Mouse (Mus musculus): ENCODE measurements at regions not wholly inside any gene's neighbourhood (a gene's known extent, or its start where the extent isn't known, plus 50 kb on each side); places are given as distances from the start of the nearest gene placed in this dataset.

GRCm38 (mm10) chr14:61796671-61797070, 189.4 kb downstream of the Kcnrg start:
- WGBS: 83% methylated on average over 7 of the region's 7 CpGs
- no peak for ATAC-seq
- H3K27me3 ChIP-seq (replicated peaks; ENCODE audit: insufficient read depth, low read length): no peaks in the 10 kb centered on the region
- TF ChIP-seq EP300 (IDR thresholded peaks at IDR 0.05) (no peak), CTCF (IDR thresholded peaks at IDR 0.05) (no peak)
- no peak for DNase-seq (ENCODE audit: low spot score)
- no peak overlapping the region for H3K9ac ChIP-seq (replicated peaks; ENCODE audit: low read depth)
- no peaks in the 10 kb centered on the region for H3K9me3 ChIP-seq (ENCODE audit: low read length)
- H3K4me1 ChIP-seq (ENCODE audit: insufficient read depth, low read depth, low read length): no peaks in the 10 kb centered on the region
- H3K36me3 ChIP-seq (ENCODE audit: insufficient read depth, low read length): no peaks in the 10 kb centered on the region
- H3K4me3 ChIP-seq (ENCODE audit: low read depth, low read length): no peak overlapping the region
- no peak overlapping the region for H3K27ac ChIP-seq (ENCODE audit: low read length)
- no peak overlapping the region for H3K4me2 ChIP-seq (replicated peaks; ENCODE audit: low read depth, low read length)

- TF ChIP-seq EP300 (IDR thresholded peaks at IDR 0.05) (no peak), CTCF (IDR thresholded peaks at IDR 0.05) (no peak)
- no peak overlapping the region for H3K4me2 ChIP-seq (replicated peaks; ENCODE audit: low read depth, low read length)
- no peak overlapping the region for H3K27ac ChIP-seq (ENCODE audit: low read length)
- H3K4me1 ChIP-seq (ENCODE audit: insufficient read depth, low read depth, low read length): no peaks in the 10 kb centered on the region
- 58% methylated on average over 1 of the region's 1 CpGs for WGBS
- DNase-seq (ENCODE audit: low spot score) (no peak), ATAC-seq (no peak)
- no peak overlapping the region for H3K9ac ChIP-seq (replicated peaks; ENCODE audit: low read depth)
- H3K4me3 ChIP-seq (ENCODE audit: low read depth, low read length): no peak overlapping the region
- H3K36me3 ChIP-seq (ENCODE audit: insufficient read depth, low read length): no peaks in the 10 kb centered on the region
- no peaks in the 10 kb centered on the region for H3K9me3 ChIP-seq (ENCODE audit: low read length)
- H3K27me3 ChIP-seq (replicated peaks; ENCODE audit: insufficient read depth, low read length): no peaks in the 10 kb centered on the region
These were observed 196.2 kb downstream of the Kcnrg start for GRCm38 (mm10) chr14:61803421-61803925.

GRCm38 (mm10) chr14:61805433-61805832, 198.2 kb downstream of the Kcnrg start:
- no peaks in the 10 kb centered on the region for H3K27me3 ChIP-seq (replicated peaks; ENCODE audit: insufficient read depth, low read length)
- H3K4me1 ChIP-seq (ENCODE audit: insufficient read depth, low read depth, low read length): no peaks in the 10 kb centered on the region
- TF ChIP-seq EP300 (IDR thresholded peaks at IDR 0.05) (no peak), CTCF (IDR thresholded peaks at IDR 0.05) (no peak)
- H3K4me2 ChIP-seq (replicated peaks; ENCODE audit: low read depth, low read length): no peak overlapping the region
- DNase-seq (ENCODE audit: low spot score): no peak
- no peak overlapping the region for H3K9ac ChIP-seq (replicated peaks; ENCODE audit: low read depth)
- no peaks in the 10 kb centered on the region for H3K36me3 ChIP-seq (ENCODE audit: insufficient read depth, low read length)
- ATAC-seq: no peak
- no peak overlapping the region for H3K27ac ChIP-seq (ENCODE audit: low read length)
- H3K9me3 ChIP-seq (ENCODE audit: low read length): no peaks in the 10 kb centered on the region
- 71% methylated on average over 2 of the region's 2 CpGs for WGBS
- no peak overlapping the region for H3K4me3 ChIP-seq (ENCODE audit: low read depth, low read length)

- TF ChIP-seq CTCF (IDR thresholded peaks at IDR 0.05) (no peak), EP300 (IDR thresholded peaks at IDR 0.05) (no peak)
- no peak overlapping the region for H3K4me3 ChIP-seq (ENCODE audit: low read depth, low read length)
- H3K9ac ChIP-seq (replicated peaks; ENCODE audit: low read depth): no peak overlapping the region
- H3K4me2 ChIP-seq (replicated peaks; ENCODE audit: low read depth, low read length): no peak overlapping the region
- H3K27me3 ChIP-seq (replicated peaks; ENCODE audit: insufficient read depth, low read length): no peaks in the 10 kb centered on the region
- H3K9me3 ChIP-seq (ENCODE audit: low read length): no peaks in the 10 kb centered on the region
- DNase-seq (ENCODE audit: low spot score): no peak
- ATAC-seq: no peak
- no peaks in the 10 kb centered on the region for H3K36me3 ChIP-seq (ENCODE audit: insufficient read depth, low read length)
- H3K4me1 ChIP-seq (ENCODE audit: insufficient read depth, low read depth, low read length): no peaks in the 10 kb centered on the region
- WGBS: 53% methylated on average over 9 of the region's 9 CpGs
- no peak overlapping the region for H3K27ac ChIP-seq (ENCODE audit: low read length)
These were observed 200.9 kb downstream of the Kcnrg start for GRCm38 (mm10) chr14:61808193-61808592.

GRCm38 (mm10) chr14:61809716-61810437, 202.6 kb downstream of the Kcnrg start:
- Histone ChIP-seq H3K27ac (ENCODE audit: low read length) (no peak overlapping the region), H3K27me3 (replicated peaks; ENCODE audit: insufficient read depth, low read length) (no peaks in the 10 kb centered on the region), H3K36me3 (ENCODE audit: insufficient read depth, low read length) (no peaks in the 10 kb centered on the region), H3K4me3 (ENCODE audit: low read depth, low read length) (no peak overlapping the region), H3K4me2 (replicated peaks; ENCODE audit: low read depth, low read length) (no peak overlapping the region), H3K4me1 (ENCODE audit: insufficient read depth, low read depth, low read length) (no peaks in the 10 kb centered on the region), H3K9ac (replicated peaks; ENCODE audit: low read depth) (no peak overlapping the region), H3K9me3 (ENCODE audit: low read length) (no peaks in the 10 kb centered on the region)
- DNase-seq (ENCODE audit: low spot score) (no peak), ATAC-seq (no peak)
- TF ChIP-seq CTCF (IDR thresholded peaks at IDR 0.05) (no peak), EP300 (IDR thresholded peaks at IDR 0.05) (no peak)
- WGBS: 64% methylated on average over 10 of the region's 10 CpGs

- ATAC-seq (no peak), DNase-seq (ENCODE audit: low spot score) (no peak)
- no peak for TF ChIP-seq CTCF (IDR thresholded peaks at IDR 0.05)
- TF ChIP-seq EP300 (IDR thresholded peaks at IDR 0.05): no peak
- no peaks in the 10 kb centered on the region for H3K9me3 ChIP-seq (ENCODE audit: low read length)
- no peak overlapping the region for H3K9ac ChIP-seq (replicated peaks; ENCODE audit: low read depth)
- no peak overlapping the region for H3K4me3 ChIP-seq (ENCODE audit: low read depth, low read length)
- H3K27ac ChIP-seq (ENCODE audit: low read length): no peak overlapping the region
- H3K4me2 ChIP-seq (replicated peaks; ENCODE audit: low read depth, low read length): no peak overlapping the region
- no peaks in the 10 kb centered on the region for H3K4me1 ChIP-seq (ENCODE audit: insufficient read depth, low read depth, low read length)
- H3K27me3 ChIP-seq (replicated peaks; ENCODE audit: insufficient read depth, low read length): no peaks in the 10 kb centered on the region
- WGBS: 63% methylated on average over 5 of the region's 5 CpGs
- no peaks in the 10 kb centered on the region for H3K36me3 ChIP-seq (ENCODE audit: insufficient read depth, low read length)
These were observed 203.6 kb downstream of the Kcnrg start for GRCm38 (mm10) chr14:61810836-61811235.
